Mouse (Mus musculus): ENCODE data around the gene Bclaf3. TPM values are rescaled to one million over a fixed set of nuclear protein-coding genes. Genes with fewer than 3 reads are reported as not detected.

Gene Bclaf3
- polyA plus RNA-seq, 1 experiment from 2014 or later = 18.2 TPM

DNA sequence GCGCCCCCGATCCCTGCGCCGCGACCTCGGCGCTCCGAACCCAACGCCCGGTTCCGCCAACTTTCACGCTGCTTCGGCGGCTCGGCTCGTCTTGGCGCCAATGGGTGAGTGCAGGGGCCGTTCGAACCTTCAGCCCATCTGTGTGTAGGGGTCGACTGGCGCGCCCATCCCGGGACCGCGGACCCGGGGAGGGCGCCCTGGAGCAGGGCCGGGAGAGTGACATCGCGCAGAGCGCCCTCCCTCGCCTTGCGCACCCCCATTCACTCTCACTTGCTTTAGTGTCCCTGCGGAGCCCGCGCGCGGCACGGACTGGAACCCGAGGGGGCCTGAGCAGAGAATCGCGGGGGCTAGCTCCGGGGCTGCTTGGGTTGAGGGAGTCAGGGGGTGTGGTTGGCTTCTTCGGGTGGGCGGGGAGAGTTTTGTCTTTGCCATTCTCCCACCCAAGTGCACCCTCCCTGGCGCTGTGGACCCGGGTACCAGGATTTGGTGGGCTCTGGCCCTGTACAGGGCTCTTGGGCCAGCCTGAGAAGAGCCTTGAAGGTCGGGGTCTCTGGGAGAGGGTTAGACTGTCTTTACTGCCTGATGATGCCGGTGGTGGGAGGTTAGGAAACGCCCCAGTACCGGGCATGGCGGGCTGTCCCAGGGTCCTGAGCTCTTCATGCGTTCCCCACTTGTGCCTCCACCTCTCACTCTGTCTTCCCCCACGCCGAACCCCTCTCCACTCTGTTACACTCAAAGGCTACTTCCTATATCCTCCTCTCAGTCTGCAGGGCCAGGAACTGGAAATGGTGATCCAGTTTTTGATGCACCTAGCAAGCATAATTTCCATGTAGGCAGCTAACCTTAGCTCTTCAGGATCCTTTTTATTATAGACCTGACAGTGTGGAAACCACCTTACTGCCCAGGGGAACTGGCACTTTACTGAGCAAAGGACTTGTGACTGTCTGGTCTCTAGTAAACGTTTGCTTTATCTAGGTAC, 101.4 kb downstream of the Bclaf3 start:
- Histone ChIP-seq H3K4me3 (replicated peaks) (peak overlapping the region; percentile 60), H3K9ac (peak overlapping the region; percentile 40), H3K9me3 (replicated peaks) (no peaks in the 10 kb centered on the region), H3K27me3 (0 out of 2 replicates have a peak, but pooled peaks cover 4% of the 10 kb centered on the region), H3K4me2 (replicated peaks) (peak overlapping the region; percentile 66), H3K27ac (replicated peaks) (peak overlapping the region; percentile 58), H3K36me3 (no peaks in the 10 kb centered on the region), H3K4me1 (0 out of 2 replicates have a peak, but pooled peaks cover 3% of the 10 kb centered on the region)
- WGBS = 21% methylated on average over 43 of the region's 56 CpGs
- ATAC-seq (ENCODE audit: insufficient number of reproducible peaks, low FRiP score, low TSS enrichment, low read depth) = peak; percentile 59

DNA sequence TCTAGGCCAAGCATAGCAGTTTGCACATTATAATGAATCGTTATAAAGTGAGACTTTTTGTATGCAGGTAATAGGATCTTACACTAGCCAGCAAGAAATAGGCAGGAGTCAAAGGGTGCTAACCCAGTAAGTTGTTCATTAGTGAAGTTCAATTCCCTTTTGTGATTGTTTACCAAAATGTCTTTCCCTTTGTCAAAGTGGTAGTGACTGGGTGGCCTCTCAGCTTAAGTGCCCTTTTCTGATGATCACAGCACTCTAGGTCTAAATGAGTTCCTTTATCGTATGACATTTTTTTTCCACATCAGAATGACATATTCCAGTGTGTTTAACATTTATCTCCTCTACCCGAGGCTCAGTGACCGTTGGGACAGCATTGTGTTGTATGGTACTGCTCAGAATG, 102.1 kb downstream of the Bclaf3 start:
- Histone ChIP-seq H3K9me3 (replicated peaks) (no peaks in the 10 kb centered on the region), H3K4me1 (0 out of 2 replicates have a peak, but pooled peaks cover 3% of the 10 kb centered on the region), H3K4me2 (replicated peaks) (peak overlapping the region; percentile 66), H3K27me3 (0 out of 2 replicates have a peak, but pooled peaks cover 4% of the 10 kb centered on the region), H3K4me3 (replicated peaks) (peak overlapping the region; percentile 60), H3K27ac (replicated peaks) (no peak overlapping the region), H3K9ac (no peak overlapping the region), H3K36me3 (no peaks in the 10 kb centered on the region)
- WGBS = 58% methylated on average over 4 of the region's 4 CpGs
- no peak for ATAC-seq (ENCODE audit: insufficient number of reproducible peaks, low FRiP score, low TSS enrichment, low read depth)

GRCm38 (mm10) chrX:159629203-159629602, 102.7 kb downstream of the Bclaf3 start:
- no peak overlapping the region for H3K27ac ChIP-seq (replicated peaks)
- H3K4me2 ChIP-seq (replicated peaks) = peak overlapping the region; percentile 66; the same call in 1 of the 2 replicates
- no peak for ATAC-seq (ENCODE audit: insufficient number of reproducible peaks, low FRiP score, low TSS enrichment, low read depth)
- H3K9ac ChIP-seq = no peak overlapping the region
- 46% methylated on average over 2 of the region's 2 CpGs for WGBS
- H3K4me1 ChIP-seq = 0 out of 2 replicates have a peak, but pooled peaks cover 3% of the 10 kb centered on the region
- H3K36me3 ChIP-seq = no peaks in the 10 kb centered on the region
- 0 out of 2 replicates have a peak, but pooled peaks cover 4% of the 10 kb centered on the region for H3K27me3 ChIP-seq
- H3K4me3 ChIP-seq (replicated peaks) = no peak overlapping the region
- no peaks in the 10 kb centered on the region for H3K9me3 ChIP-seq (replicated peaks)

DNA sequence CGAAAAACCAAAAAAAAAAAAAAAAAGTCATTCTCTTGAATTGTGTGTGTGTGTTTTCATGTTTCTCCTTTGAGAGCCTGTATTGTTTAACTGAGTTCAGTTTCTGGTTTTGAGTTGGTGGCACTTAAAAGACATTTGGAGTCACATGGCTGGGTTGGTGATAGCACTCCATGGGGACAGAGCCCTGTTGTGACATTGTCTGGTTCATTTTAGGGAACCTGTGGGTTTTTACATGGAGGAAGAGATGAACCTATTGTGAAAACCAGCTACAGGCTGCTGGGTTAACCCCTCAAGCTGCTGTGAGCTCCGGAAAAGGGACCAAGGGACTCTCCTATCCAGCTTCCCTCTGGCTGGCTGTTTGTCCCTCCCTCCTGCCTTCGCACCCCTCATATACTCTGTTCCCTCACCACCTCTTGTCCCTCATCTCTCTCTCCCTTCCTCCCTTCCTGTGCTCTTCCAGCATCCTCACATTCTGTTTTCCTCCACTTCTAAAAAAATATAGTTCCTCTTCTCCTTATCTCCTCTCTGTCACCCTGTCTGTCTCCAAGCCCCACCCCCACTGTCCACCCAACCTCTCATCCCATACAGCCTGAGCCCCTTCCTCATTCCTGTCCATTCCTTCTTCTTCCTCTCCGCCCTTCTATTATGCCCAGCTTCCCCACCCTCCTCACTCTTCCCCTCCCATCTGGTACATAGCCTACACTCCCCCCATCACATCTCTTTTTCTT, 112.2 kb downstream of the Bclaf3 start:
- Histone ChIP-seq H3K4me3 (replicated peaks) (no peak overlapping the region), H3K4me1 (no peaks in the 10 kb centered on the region), H3K9ac (no peak overlapping the region), H3K9me3 (replicated peaks) (no peaks in the 10 kb centered on the region), H3K27me3 (no peaks in the 10 kb centered on the region), H3K27ac (replicated peaks) (no peak overlapping the region), H3K4me2 (replicated peaks) (no peak overlapping the region), H3K36me3 (no peaks in the 10 kb centered on the region)
- 76% methylated on average over 4 of the region's 4 CpGs for WGBS
- no peak for ATAC-seq (ENCODE audit: insufficient number of reproducible peaks, low FRiP score, low TSS enrichment, low read depth)

- no peaks in the 10 kb centered on the region for H3K4me1 ChIP-seq
- no peak overlapping the region for H3K27ac ChIP-seq (replicated peaks)
- no peak overlapping the region for H3K9ac ChIP-seq
- 63% methylated on average over 4 of the region's 4 CpGs for WGBS
- H3K36me3 ChIP-seq = no peaks in the 10 kb centered on the region
- H3K4me3 ChIP-seq (replicated peaks) = no peak overlapping the region
- H3K4me2 ChIP-seq (replicated peaks) = no peak overlapping the region
- ATAC-seq (ENCODE audit: insufficient number of reproducible peaks, low FRiP score, low TSS enrichment, low read depth) = no peak
- no peaks in the 10 kb centered on the region for H3K27me3 ChIP-seq
- no peaks in the 10 kb centered on the region for H3K9me3 ChIP-seq (replicated peaks)
These were observed 113.5 kb downstream of the Bclaf3 start for GRCm38 (mm10) chrX:159639991-159640390.

Other genes with a start within 250 kb of the Bclaf3 start
- 109 and 118 TPM in 2 replicates for gene Eif1ax, start 154.5 kb upstream of the Bclaf3 start, polyA plus RNA-seq (2015; fragmentation: Nextera tagmentation; extraction: Ambion mirVana)
- gene Map7d2, start 112.1 kb upstream of the Bclaf3 start, polyA plus RNA-seq (2015; fragmentation: Nextera tagmentation; extraction: Ambion mirVana) = 2.4 and 3.0 TPM in 2 replicates
- 39.1 and 40.8 TPM in 2 replicates for gene Sh3kbp1, start 100.6 kb downstream of the Bclaf3 start, polyA plus RNA-seq (2015; fragmentation: Nextera tagmentation; extraction: Ambion mirVana)

Data from embryonic facial prominence, embryonic 15.5 days (tissue).